Mouse (Mus musculus) MEL (cell line): ENCODE data around the gene Comp. TPM values are rescaled to one million over a fixed set of nuclear protein-coding genes. Genes with fewer than 3 reads are reported as not detected.
A peak's percentile ranks its signal among the peaks of the same experiment; 100 is the strongest.

Experiments used
- DNase-seq: peaks from one replicate; pipeline ENCODE4 v3.0.0; 2011; ENCODE audit warnings: low read depth, low spot score
- H3K27ac ChIP-seq: 2 replicates; pipeline ENCODE4 v1.5.1; 2012; ENCODE audit warnings: low read depth, mild to moderate bottlenecking, control low read depth, low read length, moderate library complexity; ENCODE audit not compliant: control insufficient read depth
- H3K27me3 ChIP-seq, 2 experiments: fragments of 150-350 bp in 1 of 2; sonication (generic) in 1 of 2; 2 replicates each; pipeline ENCODE4 v1.6.1; 2012; ENCODE audit warnings: low read length in 2 of 2, mild to moderate bottlenecking in 2 of 2, improper control_type of control experiment in 1 of 2, moderate library complexity in 1 of 2; ENCODE audit not compliant: insufficient read depth in 2 of 2, control insufficient read depth in 1 of 2
- H3K36me3 ChIP-seq, 2 experiments: 2 replicates each; pipeline ENCODE4 v1.6.1; 2012 to 2014; ENCODE audit warnings: low read length in 2 of 2, improper control_type of control experiment in 1 of 2, inconsistent platforms in 1 of 2, mild to moderate bottlenecking in 1 of 2; ENCODE audit not compliant: insufficient read depth in 2 of 2, control insufficient read depth in 1 of 2
- H3K4me1 ChIP-seq, 2 experiments: fragments of 150-350 bp in 1 of 2; sonication (generic) in 1 of 2; 2 replicates each; pipeline ENCODE4 v1.6.1; 2012; ENCODE audit warnings: low read length in 2 of 2, improper control_type of control experiment in 1 of 2, mild to moderate bottlenecking in 1 of 2; ENCODE audit not compliant: insufficient read depth in 2 of 2, control insufficient read depth in 1 of 2
- H3K4me3 ChIP-seq, 2 experiments: fragments of 150-350 bp in 1 of 2; sonication (generic) in 1 of 2; 2 replicates each; pipeline ENCODE4 v1.5.1; 2012; ENCODE audit warnings: low read depth in 2 of 2, low read length in 2 of 2, mild to moderate bottlenecking in 2 of 2, moderate library complexity in 2 of 2, control low read depth in 1 of 2, improper control_type of control experiment in 1 of 2; ENCODE audit not compliant: control insufficient read depth in 1 of 2, insufficient read depth in 1 of 2
- H3K79me2 ChIP-seq: 2 replicates; pipeline ENCODE4 v1.6.1; 2012; ENCODE audit warnings: mild to moderate bottlenecking, low read length, moderate library complexity; ENCODE audit not compliant: control insufficient read depth, poor library complexity, insufficient read depth
- H3K9ac ChIP-seq: 2 replicates; pipeline ENCODE4 v1.6.1; 2012; ENCODE audit warnings: low read depth, mild to moderate bottlenecking, control low read depth, low read length, moderate library complexity; ENCODE audit not compliant: control insufficient read depth, poor library complexity, severe bottlenecking
- H3K9me3 ChIP-seq: fragments of 150-350 bp; sonication (generic); replicated peaks from 2 replicates; pipeline ENCODE4 v1.6.1; 2012; ENCODE audit warnings: mild to moderate bottlenecking, low read length, improper control_type of control experiment, moderate library complexity; ENCODE audit not compliant: insufficient read depth
- BHLHE40 ChIP-seq: IDR thresholded peaks from 2 replicates; pipeline ENCODE4 v1.6.1; 2012; ENCODE audit warnings: low read depth, mild to moderate bottlenecking, inconsistent platforms, low read length, improper control_type of control experiment, borderline replicate concordance
- CHD1 ChIP-seq: IDR thresholded peaks from 2 replicates; pipeline ENCODE4 v1.6.1; 2012; ENCODE audit warnings: low read depth, mild to moderate bottlenecking, inconsistent platforms, low read length, improper control_type of control experiment
- CTCF ChIP-seq, 3 experiments: IDR thresholded peaks in 2 of 3; conservative IDR thresholded peaks in 1 of 3; 2 replicates each; pipeline ENCODE4 v1.5.1; 2011 to 2012; ENCODE audit warnings: low read length in 3 of 3, low read depth in 2 of 3, mild to moderate bottlenecking in 2 of 3, improper control_type of control experiment in 1 of 3, inconsistent platforms in 1 of 3, mixed read lengths in 1 of 3, moderate library complexity in 1 of 3; ENCODE audit not compliant: control insufficient read depth in 1 of 3, insufficient read depth in 1 of 3, poor library complexity in 1 of 3, severe bottlenecking in 1 of 3
- E2F4 ChIP-seq: IDR thresholded peaks from 2 replicates; pipeline ENCODE4 v1.6.1; 2011; ENCODE audit warnings: low read depth, low read length, improper control_type of control experiment, borderline replicate concordance
- ETS1 ChIP-seq: IDR thresholded peaks from 2 replicates; pipeline ENCODE4 v1.6.1; 2012; ENCODE audit warnings: low read depth, mild to moderate bottlenecking, inconsistent platforms, low read length, improper control_type of control experiment, moderate library complexity
- GABPA ChIP-seq: IDR thresholded peaks from 2 replicates; pipeline ENCODE4 v1.6.1; 2012; ENCODE audit warnings: low read depth, mild to moderate bottlenecking, inconsistent platforms, low read length, improper control_type of control experiment, moderate library complexity
- MAX ChIP-seq: IDR thresholded peaks from 2 replicates; pipeline ENCODE4 v1.6.1; 2011; ENCODE audit warnings: low read length, improper control_type of control experiment
- MEF2A ChIP-seq: IDR thresholded peaks from 2 replicates; pipeline ENCODE4 v1.6.1; 2014; ENCODE audit warnings: low read depth, mild to moderate bottlenecking, inconsistent platforms, low read length, improper control_type of control experiment; ENCODE audit not compliant: poor library complexity, insufficient replicate concordance, severe bottlenecking; ENCODE audit errors: extremely low read depth
- MXI1 ChIP-seq: IDR thresholded peaks from 2 replicates; pipeline ENCODE4 v1.6.1; 2011; ENCODE audit warnings: mild to moderate bottlenecking, low read depth, low read length, improper control_type of control experiment
- MYB ChIP-seq: IDR thresholded peaks from 2 replicates; pipeline ENCODE4 v1.6.1; 2011; ENCODE audit warnings: mild to moderate bottlenecking, low read depth, low read length, improper control_type of control experiment
- RAD21 ChIP-seq: IDR thresholded peaks from 2 replicates; pipeline ENCODE4 v1.6.1; 2011; ENCODE audit warnings: mild to moderate bottlenecking, low read depth, low read length, improper control_type of control experiment
- RCOR1 ChIP-seq: IDR thresholded peaks from 2 replicates; pipeline ENCODE4 v1.6.1; 2012; ENCODE audit warnings: low read depth, mild to moderate bottlenecking, inconsistent platforms, low read length, improper control_type of control experiment
- SMC3 ChIP-seq: IDR thresholded peaks from 2 replicates; pipeline ENCODE4 v1.6.1; 2011; ENCODE audit warnings: low read depth, low read length, improper control_type of control experiment
- TAL1 ChIP-seq: IDR thresholded peaks from 2 replicates; pipeline ENCODE4 v1.6.1; 2012; ENCODE audit warnings: mild to moderate bottlenecking, inconsistent platforms, low read length, moderate library complexity, mixed read lengths
- TBP ChIP-seq: IDR thresholded peaks from 2 replicates; pipeline ENCODE4 v1.8.0; 2011; ENCODE audit warnings: low read depth, low read length, improper control_type of control experiment
- TCF12 ChIP-seq: IDR thresholded peaks from 2 replicates; pipeline ENCODE4 v1.6.1; 2014; ENCODE audit warnings: low read depth, mild to moderate bottlenecking, inconsistent platforms, low read length, improper control_type of control experiment, moderate library complexity
- USF2 ChIP-seq, 2 experiments: IDR thresholded peaks; 2 replicates each; pipeline ENCODE4 v1.6.1; 2011 to 2012; ENCODE audit warnings: improper control_type of control experiment in 2 of 2, low read length in 2 of 2, borderline replicate concordance in 1 of 2, inconsistent platforms in 1 of 2, low read depth in 1 of 2, mild to moderate bottlenecking in 1 of 2; ENCODE audit not compliant: insufficient read depth in 1 of 2
- ZC3H11A ChIP-seq: IDR thresholded peaks from 2 replicates; pipeline ENCODE4 v1.6.1; 2012; ENCODE audit warnings: low read depth, mild to moderate bottlenecking, inconsistent platforms, low read length, improper control_type of control experiment
- ZKSCAN1 ChIP-seq: IDR thresholded peaks from 2 replicates; pipeline ENCODE4 v1.6.1; 2012; ENCODE audit warnings: low read depth, mild to moderate bottlenecking, inconsistent platforms, low read length, improper control_type of control experiment, moderate library complexity
- ZMIZ1 ChIP-seq: IDR thresholded peaks from 2 replicates; pipeline ENCODE4 v1.6.1; 2012; ENCODE audit warnings: low read depth, mild to moderate bottlenecking, inconsistent platforms, low read length, improper control_type of control experiment, moderate library complexity
- ZNF384 ChIP-seq: IDR thresholded peaks from 2 replicates; pipeline ENCODE4 v1.6.1; 2012; ENCODE audit warnings: low read depth, mild to moderate bottlenecking, inconsistent platforms, low read length, improper control_type of control experiment
- polyA plus RNA-seq, 2 experiments: library from polyadenylated mRNA; stranded (reverse) in 1 of 2; unstranded in 1 of 2; fragments of >175 nt in 1 of 2; fragments of >200 nt in 1 of 2; gene quantifications; 2 replicates each; pipeline versions ENCODE4 v1.2.1 to v1.2.4; 2012; ENCODE audit warnings: low replicate concordance in 2 of 2, low read depth in 1 of 2; ENCODE audit not compliant: insufficient read length in 2 of 2, insufficient read depth in 1 of 2, missing spikeins in 1 of 2
- total RNA-seq: library from RNA; depleted of rRNA; stranded (reverse); fragments of 300-350 nt; gene quantifications from 2 replicates; pipeline ENCODE4 v1.2.3, GENCODE M21; 2012; rRNA removed

Comp gene
- total RNA-seq = not detected in 2 replicates
- polyA plus RNA-seq = under 1 TPM in 1 of 2 experiments, not detected in 1; 0.54 TPM

DNA sequence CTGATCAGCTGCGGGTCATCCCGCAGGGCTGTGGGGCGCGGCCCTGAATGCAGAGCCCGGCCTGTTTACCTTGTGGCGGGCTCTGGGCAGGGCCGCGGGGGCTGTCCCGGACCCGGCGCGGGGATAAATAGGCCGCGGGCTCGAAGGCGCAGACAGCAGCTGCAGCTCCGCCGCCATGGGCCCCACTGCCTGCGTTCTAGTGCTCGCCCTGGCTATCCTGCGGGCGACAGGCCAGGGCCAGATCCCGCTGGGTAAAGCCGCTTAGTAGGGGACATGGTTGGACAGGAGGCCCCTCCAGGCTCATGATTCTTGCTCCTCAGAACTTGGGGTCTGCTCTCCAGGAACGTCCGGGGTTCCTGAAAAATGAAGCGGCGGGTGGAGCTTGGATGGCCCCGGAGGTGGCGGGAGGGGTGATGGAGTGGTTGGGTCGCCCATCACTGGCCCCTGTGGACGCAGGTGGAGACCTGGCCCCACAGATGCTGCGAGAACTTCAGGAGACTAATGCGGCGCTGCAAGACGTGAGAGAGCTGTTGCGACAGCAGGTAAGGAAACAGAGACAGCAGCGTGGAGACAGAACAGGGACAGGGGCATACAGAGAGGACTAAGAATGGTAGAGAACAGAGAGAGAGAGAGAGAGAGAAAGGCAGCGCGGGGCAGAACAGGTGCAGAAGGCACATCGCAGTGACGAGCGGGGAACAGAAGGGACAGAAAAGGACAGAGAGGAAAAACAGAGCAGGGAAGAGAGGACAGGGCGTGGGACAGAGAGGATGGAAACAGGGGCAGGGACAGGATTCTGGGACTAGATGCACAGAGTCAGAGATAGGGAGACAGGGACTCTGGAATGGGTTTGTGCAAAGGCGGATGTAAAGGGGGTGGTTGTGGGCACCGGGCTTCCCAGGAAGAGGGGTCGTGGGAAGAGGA is at the start of gene Comp:
Gene Comp (plus strand): TSS at position 162 of the 921 bp plus-strand sequence.
- no peaks in the 10 kb centered on the region for H3K27me3 ChIP-seq
- DNase-seq = no peak

DNA sequence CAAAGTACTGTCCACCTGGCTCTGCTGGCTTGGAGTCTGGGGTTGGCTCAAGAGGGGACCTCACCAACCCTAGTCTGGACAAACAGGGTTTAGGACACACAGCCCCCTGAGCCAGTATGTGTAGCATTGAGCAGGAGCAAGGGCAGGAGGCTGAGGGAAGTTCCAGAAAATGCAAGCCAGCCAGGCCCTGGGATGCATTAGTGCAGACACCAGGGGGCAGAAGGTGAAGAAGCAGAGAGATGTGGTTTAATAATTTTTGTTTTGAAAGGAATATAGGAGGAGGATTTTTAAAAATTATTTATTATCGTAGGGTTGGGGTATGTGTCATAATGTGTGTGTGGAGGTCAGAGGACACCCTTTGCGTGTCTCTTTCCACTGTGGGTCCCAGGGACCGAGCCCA is 49.6 kb upstream of the Comp start:
- TF ChIP-seq SMC3 (peak; percentile 46), RAD21 (peak; percentile 16), E2F4 (no peak), CTCF (IDR thresholded peaks at IDR 0.05 in 2 of 3, conservative IDR thresholded peaks at IDR 0.05 in 1 of 3; ENCODE audit: control insufficient read depth in 1 of 3, insufficient read depth in 1 of 3, low read depth in 2 of 3, low read length in 3 of 3, poor library complexity in 1 of 3, severe bottlenecking in 1 of 3) (peak in 2 of 3 experiments; percentile 22 to 38; a peak in 2 of 6 replicates), ETS1 (no peak)
- TF ChIP-seq, all 39 proteins: peak for 3
- Histone ChIP-seq H3K79me2 (no peaks in the 10 kb centered on the region), H3K27me3 (no peaks in the 10 kb centered on the region), H3K9ac (no peak overlapping the region), H3K36me3 (peaks cover 0 to 3% of the 10 kb centered on the region in 2 experiments; a peak in 3 of 4 replicates), H3K27ac (no peak overlapping the region), H3K4me1 (peaks cover 4 to 9% of the 10 kb centered on the region in 2 experiments), H3K9me3 (no peaks in the 10 kb centered on the region), H3K4me3 (no peak overlapping the region)
- DNase-seq = no peak

More for the DNA sequence above, at the start of gene Comp:
- H3K4me3 ChIP-seq = peak within 1 kb of the TSS; percentile 73 to 83
- H3K4me1 ChIP-seq = peaks cover 0 to 8% of the 10 kb centered on the region in 2 experiments; a peak in 2 of 4 replicates
- no peaks in the 10 kb centered on the region for H3K36me3 ChIP-seq
- no peaks in the 10 kb centered on the region for H3K9me3 ChIP-seq
- H3K9ac ChIP-seq = peak within 1 kb of the TSS; percentile 56
- H3K79me2 ChIP-seq = no peaks in the 10 kb centered on the region
- TF ChIP-seq ZC3H11A (no peak), MAX (no peak), SMC3 (no peak), MEF2A (no peak), MYB (no peak), GABPA (no peak), TCF12 (no peak)
- H3K27ac ChIP-seq = no peak within 1 kb of the TSS

DNA sequence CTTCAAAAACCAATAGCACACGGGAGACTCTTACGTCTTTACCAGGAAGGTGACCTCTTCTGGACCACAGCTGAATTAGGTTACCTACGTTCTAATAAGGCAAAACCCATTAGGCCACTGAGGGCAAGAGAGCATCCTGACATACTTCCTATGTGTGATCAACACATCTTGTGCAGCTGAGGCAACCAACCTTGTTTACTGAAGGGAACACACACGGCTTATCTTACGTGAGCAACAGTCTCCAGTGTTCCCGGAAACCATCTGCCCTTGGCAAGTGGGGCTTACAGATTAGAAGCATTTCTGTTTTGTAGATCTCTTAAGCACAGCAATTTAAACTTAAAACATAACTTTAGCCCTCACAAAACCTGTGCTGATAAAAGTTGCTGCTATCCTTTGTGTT is 45.8 kb upstream of the Comp start:
- peak; percentile 95 for DNase-seq
- Histone ChIP-seq H3K9me3 (no peaks in the 10 kb centered on the region), H3K36me3 (peaks cover 2 to 10% of the 10 kb centered on the region in 2 experiments), H3K9ac (peak overlapping the region; percentile 35; the same call in 1 of the 2 replicates), H3K79me2 (no peaks in the 10 kb centered on the region), H3K4me1 (peaks cover 13% of the 10 kb centered on the region in 2 experiments), H3K27me3 (no peaks in the 10 kb centered on the region), H3K4me3 (no peak overlapping the region), H3K27ac (peak overlapping the region; percentile 78)
- TF ChIP-seq USF2 (IDR thresholded peaks at IDR 0.05; ENCODE audit: borderline replicate concordance in 1 of 2, insufficient read depth in 1 of 2, low read depth in 1 of 2, low read length in 2 of 2) = no peak
- TF ChIP-seq RCOR1 = peak; percentile 81
- peak; percentile 96 for TF ChIP-seq TAL1
- TF ChIP-seq CHD1 = no peak
- no peak for TF ChIP-seq CTCF (IDR thresholded peaks at IDR 0.05 in 2 of 3, conservative IDR thresholded peaks at IDR 0.05 in 1 of 3; ENCODE audit: control insufficient read depth in 1 of 3, insufficient read depth in 1 of 3, low read depth in 2 of 3, low read length in 3 of 3, poor library complexity in 1 of 3, severe bottlenecking in 1 of 3)
- peak; percentile 84 for TF ChIP-seq MAX
- peak; percentile 64; the same call in 1 of the 2 replicates for TF ChIP-seq BHLHE40
- peak; percentile 90 for TF ChIP-seq TBP
- peak; percentile 94 for TF ChIP-seq ETS1
- peak; percentile 23; the same call in 1 of the 2 replicates for TF ChIP-seq ZNF384
- TF ChIP-seq ZC3H11A = peak; percentile 20; the same call in 1 of the 2 replicates
- TF ChIP-seq ZMIZ1 = no peak; the same call in 1 of the 2 replicates
- 0 out of 2 replicates have a peak, but pooled peaks have one; percentile 33 for TF ChIP-seq E2F4
- TF ChIP-seq ZKSCAN1 = 0 out of 2 replicates have a peak, but pooled peaks have one; percentile 32
- peak; percentile 78 for TF ChIP-seq MXI1
